Mouse (Mus musculus) stomach, embryonic 15.5 days (tissue): Measurements from ENCODE around the gene Zmynd10. TPM values are rescaled to one million over a fixed set of nuclear protein-coding genes. Genes with fewer than 3 reads are reported as not detected.

Experiments
- ATAC-seq: fragments of 200-750 bp; cut with Nextera tagmentation; 2 replicates; pipeline ENCODE4 v1.8.0; 2017; ENCODE audit warnings: low read depth, moderate number of reproducible peaks, moderate TSS enrichment; ENCODE audit not compliant: insufficient read depth, low FRiP score
- H3K27ac ChIP-seq: fragments of 300-500 bp; sonication (generic); 2 replicates; pipeline ENCODE4 v1.5.1; 2015; ENCODE audit warnings: mild to moderate bottlenecking, inconsistent platforms
- H3K27me3 ChIP-seq: fragments of 300-500 bp; sonication (generic); replicated peaks from 2 replicates; pipeline ENCODE4 v1.6.1; 2015; ENCODE audit warnings: inconsistent platforms
- H3K36me3 ChIP-seq: fragments of 300-500 bp; sonication (generic); 2 replicates; pipeline ENCODE4 v1.6.1; 2015; ENCODE audit warnings: inconsistent platforms
- H3K4me1 ChIP-seq: fragments of 300-500 bp; sonication (generic); 2 replicates; pipeline ENCODE4 v1.6.1; 2015; ENCODE audit warnings: inconsistent platforms
- H3K4me2 ChIP-seq: fragments of 300-500 bp; sonication (generic); 2 replicates; pipeline ENCODE4 v1.6.1; 2015; ENCODE audit warnings: mild to moderate bottlenecking, inconsistent platforms
- H3K4me3 ChIP-seq: fragments of 300-500 bp; sonication (generic); replicated peaks from 2 replicates; pipeline ENCODE4 v1.5.1; 2015; ENCODE audit warnings: inconsistent platforms
- H3K9ac ChIP-seq: fragments of 300-500 bp; sonication (generic); 2 replicates; pipeline ENCODE4 v1.6.1; 2015; ENCODE audit warnings: inconsistent platforms
- H3K9me3 ChIP-seq: fragments of 300-500 bp; sonication (generic); 2 replicates; pipeline ENCODE4 v1.6.1; 2016; ENCODE audit warnings: inconsistent platforms
- WGBS: fragments of 180-500 bp; shearing (Covaris S2); methylation state at CpG from one replicate; pipeline ENCODE4 v1.1.7; 2015; 5-methylcytosine and 5-hydroxymethylcytosine counted together
- polyA plus RNA-seq: library from polyadenylated mRNA; unstranded; fragments of >200 nt; fragmentation: Nextera tagmentation; extraction: Ambion mirVana; gene quantifications from 2 replicates; pipeline ENCODE4 v1.2.1, GENCODE M21; 2015

Gene Zmynd10
- polyA plus RNA-seq, 1 experiment from 2014 or later = 0.94 TPM

- Histone ChIP-seq H3K4me3 (no peak overlapping the region), H3K9me3 (no peaks in the 10 kb centered on the region), H3K9ac (no peak overlapping the region), H3K4me1 (peaks cover 22% of the 10 kb centered on the region; the same call in 1 of the 2 replicates), H3K36me3 (no peaks in the 10 kb centered on the region), H3K4me2 (no peak overlapping the region), H3K27me3 (no peaks in the 10 kb centered on the region), H3K27ac (no peak overlapping the region)
- WGBS = 78% methylated on average over 12 of the region's 12 CpGs
- no peak for ATAC-seq
These were observed 53.6 kb downstream of the Zmynd10 start for GRCm38 (mm10) chr9:107600745-107601144.

Other genes starting within 250 kb of the Zmynd10 start
- gene Hemk1, start 208.9 kb upstream of the Zmynd10 start, polyA plus RNA-seq = 10.6 and 11.5 TPM in 2 replicates
- gene 6430571L13Rik, start 206.7 kb upstream of the Zmynd10 start, polyA plus RNA-seq = 0.28 and 0.34 TPM in 2 replicates
- gene Cacna2d2, start 147.7 kb upstream of the Zmynd10 start, polyA plus RNA-seq = 0.23 and 0.27 TPM in 2 replicates
- gene Tmem115, start 13.4 kb upstream of the Zmynd10 start, polyA plus RNA-seq = 43.2 and 45.7 TPM in 2 replicates
- gene Cyb561d2, start 5.1 kb upstream of the Zmynd10 start, polyA plus RNA-seq = 26.6 and 31.3 TPM in 2 replicates
- 39.1 and 39.7 TPM in 2 replicates for gene Nprl2, start 5.1 kb upstream of the Zmynd10 start, polyA plus RNA-seq
- gene Rassf1, start 4.3 kb downstream of the Zmynd10 start, polyA plus RNA-seq = 53.9 and 58.0 TPM in 2 replicates
- 42.6 and 46.1 TPM in 2 replicates for gene Tusc2, start 16.0 kb downstream of the Zmynd10 start, polyA plus RNA-seq
- 84.2 and 85.4 TPM in 2 replicates for gene Hyal2, start 20.6 kb downstream of the Zmynd10 start, polyA plus RNA-seq
- gene Hyal1, start 29.6 kb downstream of the Zmynd10 start, polyA plus RNA-seq = 9.2 and 10.8 TPM in 2 replicates
- gene Naa80, start 31.6 kb downstream of the Zmynd10 start, polyA plus RNA-seq = 16.1 and 18.6 TPM in 2 replicates
- gene Hyal3, start 33.5 kb downstream of the Zmynd10 start, polyA plus RNA-seq = 1.1 and 1.7 TPM in 2 replicates
- gene Ifrd2, start 40.3 kb downstream of the Zmynd10 start, polyA plus RNA-seq = 65.1 and 68.2 TPM in 2 replicates
- 13.2 and 16.5 TPM in 2 replicates for gene Sema3b, start 61.9 kb downstream of the Zmynd10 start, polyA plus RNA-seq
- gene Gnai2, start 88.1 kb downstream of the Zmynd10 start, polyA plus RNA-seq = 355 and 371 TPM in 2 replicates
- 19.5 and 28.6 TPM in 2 replicates for gene Slc38a3, start 122.2 kb downstream of the Zmynd10 start, polyA plus RNA-seq
- 1.1 and 1.9 TPM in 2 replicates for gene Gnat1, start 132.4 kb downstream of the Zmynd10 start, polyA plus RNA-seq
- 19.7 and 21.3 TPM in 2 replicates for gene Sema3f, start 163.2 kb downstream of the Zmynd10 start, polyA plus RNA-seq
- 182 and 185 TPM in 2 replicates for gene Rbm5, start 223.7 kb downstream of the Zmynd10 start, polyA plus RNA-seq